Mouse (Mus musculus) liver, adult 2 months (tissue): ENCODE data around the gene Zwilch. TPM values are rescaled to one million over a fixed set of nuclear protein-coding genes. Genes with fewer than 3 reads are reported as not detected.
"Not testable (repeated sequence)": the region's sequence is repeated elsewhere in the genome, so short reads cannot be mapped to it uniquely, and the experiment has no call there.

Source experiments
- DNase-seq: peaks from one replicate; pipeline ENCODE4 v3.0.0-alpha.2; 2011; ENCODE audit warnings: low read depth, low spot score; ENCODE audit errors: extremely low read depth
- H3K27ac ChIP-seq: fragments of 200-500 bp; replicated peaks from 2 replicates; pipeline ENCODE4 v1.5.1; 2012; ENCODE audit warnings: low read depth, mild to moderate bottlenecking, control low read depth, inconsistent platforms, low read length; ENCODE audit not compliant: insufficient read depth
- H3K27me3 ChIP-seq: fragments of 200-500 bp; 2 replicates; pipeline ENCODE4 v1.6.1; 2012; ENCODE audit warnings: mild to moderate bottlenecking, moderate library complexity, low read length, inconsistent platforms; ENCODE audit not compliant: control insufficient read depth, insufficient read depth
- H3K36me3 ChIP-seq: fragments of 200-500 bp; 2 replicates; pipeline ENCODE4 v1.6.1; 2012; ENCODE audit warnings: low read length, inconsistent platforms; ENCODE audit not compliant: control insufficient read depth, insufficient read depth
- H3K4me1 ChIP-seq: fragments of 200-500 bp; 2 replicates; pipeline ENCODE4 v1.6.1; 2011; ENCODE audit warnings: low read length; ENCODE audit not compliant: control insufficient read depth, insufficient read depth
- H3K4me3 ChIP-seq: fragments of 200-500 bp; 2 replicates; pipeline ENCODE4 v1.5.1; 2011; ENCODE audit warnings: low read depth, mild to moderate bottlenecking, control low read depth, low read length, moderate library complexity; ENCODE audit not compliant: insufficient read depth
- H3K79me2 ChIP-seq: fragments of 200-500 bp; 2 replicates; pipeline ENCODE4 v1.6.1; 2012; ENCODE audit warnings: inconsistent platforms, mild to moderate bottlenecking, low read length, moderate library complexity; ENCODE audit not compliant: control insufficient read depth, insufficient read depth
- H3K9ac ChIP-seq: fragments of 200-500 bp; 2 replicates; pipeline ENCODE4 v1.6.1; 2012; ENCODE audit warnings: low read depth, mild to moderate bottlenecking, control low read depth, inconsistent platforms, low read length
- CTCF ChIP-seq: fragments of 200-500 bp; IDR thresholded peaks from 2 replicates; pipeline ENCODE4 v1.5.1; 2011; ENCODE audit warnings: low read depth, low read length, control low read depth
- POLR2A ChIP-seq: fragments of 200-500 bp; IDR thresholded peaks from 2 replicates; pipeline ENCODE4 v1.6.1; 2011; ENCODE audit warnings: low read length, control low read depth; ENCODE audit not compliant: insufficient read depth; ENCODE audit errors: extremely low read depth
- WGBS: fragments of 180-500 bp; shearing (Covaris S2); methylation state at CpG from one replicate; pipeline ENCODE4 v1.1.7; 2018; 5-methylcytosine and 5-hydroxymethylcytosine counted together
- polyA plus RNA-seq: library from polyadenylated mRNA; depleted of rRNA; stranded (reverse); fragments of >200 nt; gene quantifications from 2 replicates; pipeline ENCODE4 v1.2.3, GENCODE M21; 2012
- total RNA-seq: library from RNA; depleted of rRNA; stranded (reverse); fragments of >200 nt; gene quantifications from 2 replicates; pipeline ENCODE4 v1.2.3, GENCODE M21; 2014

Gene Zwilch
- total and polyA plus RNA-seq, 2 experiments = 0.12 to 1.6 TPM

DNA sequence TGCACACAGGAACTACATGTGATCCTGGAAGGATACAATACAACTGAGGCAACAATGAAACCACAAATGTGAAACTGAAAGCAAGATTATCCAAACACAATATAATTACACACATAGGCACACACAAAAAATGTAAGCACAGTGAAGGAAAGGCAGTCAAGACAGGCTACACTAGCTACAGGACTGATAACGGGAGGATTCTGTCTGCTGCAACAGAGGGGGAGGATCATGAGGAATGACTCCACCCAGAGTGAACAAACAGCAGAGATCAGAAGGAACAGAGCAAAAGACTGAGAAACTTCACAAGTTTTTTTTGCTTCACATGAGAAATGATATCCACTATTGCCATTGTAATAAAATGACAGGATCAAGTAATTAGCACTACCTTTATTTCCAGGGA lies 16.3 kb downstream of the Zwilch start:
- Histone ChIP-seq H3K9ac (no peak overlapping the region), H3K27ac (no peak overlapping the region), H3K27me3 (no peaks in the 10 kb centered on the region), H3K4me3 (no peak overlapping the region), H3K4me1 (no peaks in the 10 kb centered on the region), H3K36me3 (no peaks in the 10 kb centered on the region), H3K79me2 (no peaks in the 10 kb centered on the region)
- WGBS = 74% methylated on average over 1 of the region's 1 CpGs
- TF ChIP-seq POLR2A (no peak), CTCF (no peak)
- no peak for DNase-seq

- Histone ChIP-seq H3K79me2 (no peaks in the 10 kb centered on the region), H3K36me3 (no peaks in the 10 kb centered on the region), H3K27ac (no peak overlapping the region), H3K4me1 (no peaks in the 10 kb centered on the region), H3K4me3 (no peak overlapping the region), H3K9ac (no peak overlapping the region), H3K27me3 (no peaks in the 10 kb centered on the region)
- WGBS = 61% methylated on average over 9 of the region's 9 CpGs
- DNase-seq = peak; percentile 31
- TF ChIP-seq CTCF (no peak), POLR2A (no peak)
These were observed 33.0 kb downstream of the Zwilch start for GRCm38 (mm10) chr9:64139879-64140278.

GRCm38 (mm10) chr9:64138896-64139295 lies 34.0 kb downstream of the Zwilch start:
- TF ChIP-seq CTCF = peak; percentile 65
- H3K4me3 ChIP-seq, H3K9ac ChIP-seq, H3K27me3 ChIP-seq, H3K36me3 ChIP-seq, H3K79me2 ChIP-seq, H3K4me1 ChIP-seq, H3K27ac ChIP-seq: not testable (repeated sequence)
- DNase-seq = peak; percentile 8
- 4% methylated on average over 6 of the region's 6 CpGs for WGBS

DNA sequence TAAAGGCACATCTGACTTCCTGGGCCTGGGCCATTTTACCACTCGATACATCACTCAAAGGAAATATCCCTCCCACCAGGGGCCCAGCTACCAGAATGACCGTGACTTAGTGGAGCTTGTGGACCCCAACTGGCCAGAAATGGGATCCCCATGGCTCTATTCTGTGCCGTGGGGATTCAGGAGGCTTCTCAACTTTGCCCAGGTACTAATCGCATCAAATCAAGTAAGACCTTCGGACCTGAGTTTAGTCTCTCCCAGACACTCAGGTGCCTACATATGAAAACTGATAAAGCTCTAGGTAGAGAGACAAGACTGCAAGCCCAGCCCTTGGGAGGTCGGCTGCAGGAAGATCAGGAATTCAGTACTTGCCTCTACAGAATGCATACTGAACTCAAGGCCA lies 41.3 kb downstream of the Zwilch start:
- no peak overlapping the region for H3K27ac ChIP-seq
- no peak for TF ChIP-seq CTCF
- no peak for TF ChIP-seq POLR2A
- no peak for DNase-seq
- H3K79me2 ChIP-seq = no peaks in the 10 kb centered on the region
- H3K27me3 ChIP-seq = no peaks in the 10 kb centered on the region
- H3K4me3 ChIP-seq = no peak overlapping the region
- H3K36me3 ChIP-seq = no peaks in the 10 kb centered on the region
- H3K4me1 ChIP-seq = no peaks in the 10 kb centered on the region
- 87% methylated on average over 6 of the region's 6 CpGs for WGBS
- no peak overlapping the region for H3K9ac ChIP-seq

DNA sequence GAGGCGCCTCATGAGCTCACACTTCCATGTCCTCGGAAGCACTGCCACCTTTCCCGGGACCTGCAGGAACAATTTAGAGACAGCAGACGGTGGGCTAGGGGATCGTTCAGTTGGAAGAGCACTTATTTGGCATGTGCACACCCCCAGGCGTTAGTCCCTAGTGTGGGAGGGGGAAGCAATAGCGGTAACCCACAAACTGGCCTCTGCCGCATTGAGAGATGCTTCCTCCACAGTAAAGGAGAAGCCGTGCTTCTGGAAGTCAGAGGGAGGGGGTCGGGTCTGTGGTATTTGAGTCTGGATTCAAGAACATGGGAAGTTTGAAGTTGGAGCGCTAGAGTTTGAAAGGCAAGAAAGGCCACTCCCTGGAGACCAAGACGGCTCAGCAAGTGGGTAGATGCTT lies 46.8 kb downstream of the Zwilch start:
- Histone ChIP-seq H3K4me3 (no peak overlapping the region), H3K27ac (no peak overlapping the region), H3K9ac (no peak overlapping the region), H3K36me3 (no peaks in the 10 kb centered on the region), H3K4me1 (no peaks in the 10 kb centered on the region), H3K79me2 (no peaks in the 10 kb centered on the region), H3K27me3 (no peaks in the 10 kb centered on the region)
- WGBS = 84% methylated on average over 12 of the region's 12 CpGs
- no peak for DNase-seq
- no peak for TF ChIP-seq CTCF
- no peak for TF ChIP-seq POLR2A

- 93% methylated on average over 3 of the region's 3 CpGs for WGBS
- DNase-seq = no peak
These were observed 47.6 kb downstream of the Zwilch start for GRCm38 (mm10) chr9:64125307-64125706.

DNA sequence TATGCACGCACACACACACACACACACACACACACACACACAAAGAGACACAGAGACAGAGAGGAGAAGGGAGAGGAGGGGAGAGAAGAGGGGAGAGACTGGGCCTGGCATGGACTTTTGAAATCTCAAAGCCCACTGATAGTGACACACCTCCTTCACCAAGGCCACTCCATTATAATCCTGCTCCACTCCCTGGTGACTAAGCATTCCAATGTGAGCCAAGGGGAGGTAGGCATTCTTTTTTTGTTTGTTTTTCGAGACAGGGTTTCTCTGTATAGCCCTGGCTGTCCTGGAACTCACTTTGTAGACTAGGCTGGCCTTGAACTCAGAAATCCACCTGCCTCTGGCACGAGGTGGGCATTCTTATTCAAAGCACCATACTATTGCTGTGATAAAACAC lies 48.1 kb downstream of the Zwilch start:
- H3K4me3 ChIP-seq, H3K27me3 ChIP-seq, H3K4me1 ChIP-seq, DNase-seq, H3K36me3 ChIP-seq, H3K9ac ChIP-seq, H3K79me2 ChIP-seq, H3K27ac ChIP-seq: not testable (repeated sequence)
- WGBS = 66% methylated on average over 3 of the region's 3 CpGs

More at GRCm38 (mm10) chr9:64125307-64125706, 47.6 kb downstream of the Zwilch start:
- H3K4me1 ChIP-seq = no peaks in the 10 kb centered on the region; the same call in 1 of the 2 replicates
- H3K36me3 ChIP-seq = no peaks in the 10 kb centered on the region
- no peak overlapping the region for H3K9ac ChIP-seq
- no peaks in the 10 kb centered on the region for H3K79me2 ChIP-seq
- TF ChIP-seq POLR2A (no peak), CTCF (no peak)
- H3K4me3 ChIP-seq = no peak overlapping the region
- no peak overlapping the region for H3K27ac ChIP-seq
- no peaks in the 10 kb centered on the region for H3K27me3 ChIP-seq
